Mouse (Mus musculus) brain, embryonic 14.5 days (tissue): ENCODE measurements around the gene Gm17606.

Source experiments
- CTCF ChIP-seq: fragments of 200-500 bp; IDR thresholded peaks from 2 replicates; pipeline ENCODE4 v1.5.1; 2012; ENCODE audit warnings: inconsistent platforms, mild to moderate bottlenecking, moderate library complexity, borderline replicate concordance; ENCODE audit not compliant: insufficient read depth, insufficient read length; ENCODE audit errors: extremely low read depth
- POLR2A ChIP-seq: fragments of 200-500 bp; IDR thresholded peaks from 2 replicates; pipeline ENCODE4 v1.6.1; 2012; ENCODE audit warnings: mild to moderate bottlenecking, inconsistent platforms, borderline replicate concordance; ENCODE audit not compliant: poor library complexity, insufficient read depth, insufficient read length, severe bottlenecking; ENCODE audit errors: extremely low read depth

DNA sequence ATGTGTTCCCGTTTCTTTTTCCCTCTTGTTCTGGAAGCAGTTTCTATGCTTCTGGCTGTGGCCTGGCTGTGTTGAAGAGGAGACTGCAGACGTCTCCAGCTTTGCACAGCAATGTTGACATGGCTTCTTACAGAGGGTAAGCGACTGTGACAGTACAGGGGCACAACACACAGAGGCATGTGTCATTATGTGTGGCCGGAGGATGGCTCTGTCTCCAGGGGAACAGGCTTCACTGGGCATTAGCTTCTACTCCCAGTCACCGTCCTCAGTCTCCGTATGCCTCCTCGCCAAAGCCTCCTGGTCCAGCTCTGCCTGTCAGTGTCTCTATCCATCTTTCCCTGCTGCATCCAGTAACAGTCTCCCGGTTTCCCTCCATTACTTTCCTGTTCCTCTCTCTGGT lies 33.5 kb upstream of the Gm17606 start:
- TF ChIP-seq CTCF, result no peak
- TF ChIP-seq POLR2A, result no peak
